Mouse (Mus musculus) lung, postnatal 0 days (tissue): ENCODE results near the gene Pigw.

Source experiments
- CTCF ChIP-seq: IDR thresholded peaks from 2 replicates; pipeline ENCODE4 v1.5.1; 2016; ENCODE audit warnings: antibody characterized with exemption, mild to moderate bottlenecking
- EP300 ChIP-seq: IDR thresholded peaks from 2 replicates; pipeline ENCODE4 v1.6.1; 2016; ENCODE audit warnings: antibody characterized with exemption, mild to moderate bottlenecking, control low read depth

DNA sequence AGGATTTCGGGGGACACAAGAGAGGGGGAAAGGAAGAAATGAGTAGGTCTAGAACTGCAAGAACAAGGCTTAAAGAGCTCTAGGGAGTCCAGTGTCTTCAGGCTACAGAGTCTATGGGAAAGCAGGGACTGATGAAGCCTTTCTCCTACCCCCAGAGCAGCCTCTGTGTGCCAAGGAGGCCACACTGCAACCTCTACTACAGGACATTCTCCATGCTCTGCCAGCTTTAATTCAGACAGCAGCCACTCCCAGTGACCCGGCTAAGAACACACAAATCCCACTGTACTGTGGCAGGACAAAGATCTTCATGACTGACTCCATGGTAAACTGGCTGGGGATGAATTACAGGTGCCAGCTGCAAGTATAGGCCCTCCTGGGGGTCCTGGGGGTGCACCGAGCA lies 27.0 kb upstream of the Pigw start:
- TF ChIP-seq CTCF (no peak), EP300 (no peak)
